Mouse (Mus musculus) forebrain, embryonic 14.5 days (tissue): ENCODE measurements at regions not wholly inside any gene's neighbourhood (a gene's known extent, or its start where the extent isn't known, plus 50 kb on each side); places are given as distances from the start of the nearest gene placed in this dataset.

Experiments
- ATAC-seq: fragments of 200-750 bp; cut with Nextera tagmentation; 2 replicates; pipeline ENCODE4 v1.8.0; 2017; ENCODE audit warnings: mild to moderate bottlenecking, moderate library complexity
- DNase-seq: peaks from one replicate; pipeline ENCODE4 v3.0.0-alpha.2; 2015; ENCODE audit warnings: low spot score
- H3K27ac ChIP-seq: fragments of 300-500 bp; sonication (generic); 2 replicates; pipeline ENCODE4 v1.5.1; 2014; ENCODE audit warnings: low read depth, mild to moderate bottlenecking, control low read depth, low read length, moderate library complexity
- H3K27me3 ChIP-seq: fragments of 300-500 bp; sonication (generic); replicated peaks from 2 replicates; pipeline ENCODE4 v1.6.1; 2014; ENCODE audit warnings: low read length, control low read depth, mixed read lengths; ENCODE audit not compliant: control insufficient read depth, insufficient read depth
- H3K36me3 ChIP-seq: fragments of 300-500 bp; sonication (generic); 2 replicates; pipeline ENCODE4 v1.6.1; 2014; ENCODE audit warnings: low read length, control low read depth; ENCODE audit not compliant: control insufficient read depth, insufficient read depth
- H3K4me1 ChIP-seq: fragments of 300-500 bp; sonication (generic); 2 replicates; pipeline ENCODE4 v1.6.1; 2014; ENCODE audit warnings: antibody characterized with exemption, low read length, control low read depth; ENCODE audit not compliant: control insufficient read depth, insufficient read depth
- H3K4me2 ChIP-seq: fragments of 300-500 bp; sonication (generic); 2 replicates; pipeline ENCODE4 v1.6.1; 2014; ENCODE audit warnings: mild to moderate bottlenecking, control low read depth, low read length
- H3K4me3 ChIP-seq: fragments of 300-500 bp; sonication (generic); 2 replicates; pipeline ENCODE4 v1.5.1; 2014; ENCODE audit warnings: low read depth, low read length, control low read depth
- H3K9ac ChIP-seq: fragments of 300-500 bp; sonication (generic); 2 replicates; pipeline ENCODE4 v1.6.1; 2014; ENCODE audit warnings: mild to moderate bottlenecking, low read length, control low read depth, moderate library complexity
- H3K9me3 ChIP-seq: fragments of 300-500 bp; sonication (generic); replicated peaks from 2 replicates; pipeline ENCODE4 v1.6.1; 2016; ENCODE audit warnings: low read length, control low read depth, mixed read lengths; ENCODE audit not compliant: control insufficient read depth
- WGBS: fragments of 180-500 bp; shearing (Covaris S2); extraction: QIAGEN DNeasy Blood & Tissue Kit; methylation state at CpG from one replicate; pipeline ENCODE4 v1.1.7; 2014; 5-methylcytosine and 5-hydroxymethylcytosine counted together

DNA sequence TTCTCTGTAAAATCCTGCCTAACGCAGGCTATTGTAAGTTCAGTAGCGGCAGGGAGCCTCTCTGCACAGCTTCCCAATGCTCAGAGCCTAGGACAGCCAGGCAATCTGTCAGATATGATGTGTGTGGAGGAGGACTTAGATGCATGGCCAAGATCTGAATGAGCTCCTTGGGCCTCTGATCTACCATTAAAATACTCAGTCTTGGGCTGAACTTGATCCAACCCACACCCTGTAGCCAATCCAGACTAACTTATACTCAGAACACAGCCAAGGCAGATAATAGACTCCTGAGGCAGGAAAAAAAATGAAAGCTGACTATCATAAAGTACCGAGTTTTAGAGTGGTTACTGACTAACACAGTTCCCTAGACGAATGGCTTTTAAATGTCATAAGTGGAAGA, 165.4 kb upstream of the Zfp618 start:
- Histone ChIP-seq H3K4me2 (no peak overlapping the region), H3K4me1 (no peaks in the 10 kb centered on the region), H3K9me3 (no peaks in the 10 kb centered on the region), H3K36me3 (no peaks in the 10 kb centered on the region), H3K4me3 (no peak overlapping the region), H3K27me3 (no peaks in the 10 kb centered on the region), H3K9ac (no peak overlapping the region), H3K27ac (no peak overlapping the region)
- DNase-seq: no peak
- 86% methylated on average over 4 of the region's 4 CpGs for WGBS
- no peak for ATAC-seq

DNA sequence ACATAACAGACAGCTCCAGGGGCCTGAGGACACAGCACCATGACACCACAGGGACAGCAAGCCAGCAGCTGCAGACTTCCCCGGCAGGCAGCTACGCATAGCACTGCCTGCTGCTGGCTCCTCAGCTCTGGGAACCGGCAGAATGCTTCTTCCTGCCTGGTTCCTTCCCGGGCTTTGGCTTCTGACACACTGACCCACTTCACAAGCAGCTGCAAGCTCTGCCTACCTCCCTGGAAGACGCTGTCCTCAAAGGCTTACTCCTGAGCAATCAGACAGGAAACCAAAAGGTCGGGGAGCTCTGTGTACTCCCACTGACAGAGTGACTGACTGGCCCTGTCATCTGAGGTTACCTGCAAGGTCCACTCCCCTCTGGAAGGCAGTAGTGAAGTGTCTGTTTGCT, 159.5 kb upstream of the Zfp618 start:
- WGBS: 38% methylated on average over 6 of the region's 6 CpGs
- H3K4me3 ChIP-seq: no peak overlapping the region
- no peak for ATAC-seq
- no peak overlapping the region for H3K4me2 ChIP-seq
- H3K36me3 ChIP-seq: no peaks in the 10 kb centered on the region
- no peak for DNase-seq
- H3K27ac ChIP-seq: no peak overlapping the region
- H3K9me3 ChIP-seq: no peaks in the 10 kb centered on the region
- H3K4me1 ChIP-seq: no peaks in the 10 kb centered on the region
- no peaks in the 10 kb centered on the region for H3K27me3 ChIP-seq
- H3K9ac ChIP-seq: no peak overlapping the region

DNA sequence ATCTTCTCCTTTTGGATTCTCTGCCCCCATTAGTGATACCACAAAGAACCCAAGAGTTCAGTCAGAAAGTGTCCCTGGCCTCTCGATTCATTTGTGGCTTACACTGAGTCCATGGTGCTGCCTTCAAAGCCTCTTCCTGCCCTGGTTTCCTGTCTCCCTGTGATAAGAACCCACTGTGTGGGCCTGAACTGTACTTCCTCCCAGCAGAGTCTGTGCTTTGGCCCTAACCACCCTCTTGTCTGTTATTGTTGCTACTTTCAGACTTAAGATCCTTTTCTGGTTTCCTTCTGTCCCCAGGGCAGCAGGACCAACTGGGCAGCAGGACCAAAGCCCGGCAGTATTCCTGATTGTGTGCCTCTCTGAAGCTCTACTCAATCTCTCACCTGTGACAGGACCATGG, 158.6 kb upstream of the Zfp618 start:
- no peaks in the 10 kb centered on the region for H3K4me1 ChIP-seq
- H3K9ac ChIP-seq: no peak overlapping the region
- no peaks in the 10 kb centered on the region for H3K36me3 ChIP-seq
- DNase-seq (no peak), ATAC-seq (no peak)
- H3K4me2 ChIP-seq: no peak overlapping the region
- no peak overlapping the region for H3K4me3 ChIP-seq
- no peak overlapping the region for H3K27ac ChIP-seq
- no peaks in the 10 kb centered on the region for H3K9me3 ChIP-seq
- H3K27me3 ChIP-seq: no peaks in the 10 kb centered on the region
- 88% methylated on average over 2 of the region's 2 CpGs for WGBS

DNA sequence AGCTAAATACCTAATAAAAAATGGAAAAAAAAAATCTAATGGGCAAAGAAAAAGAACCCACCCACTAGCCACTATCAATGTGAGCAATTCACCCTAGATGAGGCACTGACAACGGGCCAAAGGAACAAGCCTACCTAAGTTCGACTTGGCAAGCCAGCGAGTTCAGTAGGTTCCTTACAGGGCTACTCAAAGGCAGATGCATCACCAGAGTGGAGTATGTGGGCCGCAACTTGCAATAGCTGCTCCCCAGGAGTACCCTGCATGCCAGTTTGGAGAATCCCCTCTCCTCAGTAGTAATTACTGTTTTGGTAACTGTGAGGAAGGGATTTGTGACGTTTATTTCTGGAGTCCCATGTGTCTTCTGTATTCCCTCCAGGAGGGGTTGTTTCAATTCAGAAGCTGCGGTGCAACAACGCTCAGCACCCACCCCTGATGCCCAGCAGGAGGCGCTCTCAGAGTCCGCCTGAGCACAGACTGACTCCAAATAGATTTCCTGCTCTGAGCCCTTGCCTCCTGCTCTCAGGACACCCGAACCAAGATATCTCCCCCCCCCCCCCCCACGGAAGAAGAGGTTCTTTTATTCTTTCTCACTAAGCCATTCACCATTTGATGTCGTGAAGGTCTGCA, 157.3 kb upstream of the Zfp618 start:
- no peak overlapping the region for H3K4me2 ChIP-seq
- H3K4me3 ChIP-seq: no peak overlapping the region
- H3K36me3 ChIP-seq: no peaks in the 10 kb centered on the region
- DNase-seq: no peak
- no peak overlapping the region for H3K9ac ChIP-seq
- H3K27ac ChIP-seq: no peak overlapping the region
- no peak for ATAC-seq
- no peaks in the 10 kb centered on the region for H3K4me1 ChIP-seq
- 65% methylated on average over 12 of the region's 12 CpGs for WGBS
- no peaks in the 10 kb centered on the region for H3K27me3 ChIP-seq
- no peaks in the 10 kb centered on the region for H3K9me3 ChIP-seq

DNA sequence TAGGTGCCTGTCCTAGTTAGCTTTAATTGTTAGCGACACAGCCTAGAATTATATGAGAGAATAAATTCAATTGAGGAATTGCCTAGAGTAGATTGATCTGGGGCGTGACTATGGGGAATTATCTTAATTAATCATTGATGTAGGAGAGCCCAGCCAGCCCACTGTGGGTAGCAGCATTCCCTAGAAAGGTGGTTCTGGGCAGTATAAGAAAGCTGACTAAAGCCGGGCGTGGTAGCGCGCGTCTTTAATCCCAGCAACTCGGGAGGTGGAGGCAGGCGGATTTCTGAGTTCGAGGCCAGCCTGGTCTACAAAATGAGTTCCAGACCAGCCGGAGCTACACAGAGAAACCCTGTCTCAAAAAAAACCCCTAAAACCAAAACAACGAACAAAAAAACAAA, 156.8 kb upstream of the Zfp618 start:
- no peak overlapping the region for H3K9ac ChIP-seq
- H3K27me3 ChIP-seq: no peaks in the 10 kb centered on the region
- H3K36me3 ChIP-seq: no peaks in the 10 kb centered on the region
- H3K4me2 ChIP-seq: no peak overlapping the region
- no peak for ATAC-seq
- H3K9me3 ChIP-seq: no peaks in the 10 kb centered on the region
- H3K4me3 ChIP-seq: no peak overlapping the region
- H3K4me1 ChIP-seq: no peaks in the 10 kb centered on the region
- WGBS: 94% methylated on average over 12 of the region's 12 CpGs
- H3K27ac ChIP-seq: no peak overlapping the region
- no peak for DNase-seq

DNA sequence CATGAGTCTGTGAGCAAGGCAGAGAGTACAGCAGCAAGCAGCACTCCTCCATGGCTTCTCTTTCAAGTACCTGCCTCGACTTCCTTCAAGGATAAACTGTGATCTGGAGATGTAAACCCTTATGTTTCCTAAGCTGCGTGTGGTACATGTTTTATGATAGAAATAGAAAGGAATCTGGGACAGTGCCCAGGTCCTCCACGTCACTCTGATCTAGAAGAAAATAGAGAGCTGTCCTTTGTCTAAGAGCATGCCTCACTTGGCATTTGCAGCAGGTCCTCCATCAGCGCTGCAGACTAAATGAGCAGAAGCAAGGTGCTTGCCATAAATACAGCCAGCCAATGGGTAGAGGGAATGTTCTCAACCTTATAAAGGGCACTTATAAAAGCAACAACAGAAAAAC, 156.3 kb upstream of the Zfp618 start:
- Histone ChIP-seq H3K9ac (no peak overlapping the region), H3K4me1 (no peaks in the 10 kb centered on the region), H3K36me3 (no peaks in the 10 kb centered on the region), H3K4me3 (no peak overlapping the region), H3K9me3 (no peaks in the 10 kb centered on the region), H3K27me3 (no peaks in the 10 kb centered on the region), H3K4me2 (no peak overlapping the region), H3K27ac (no peak overlapping the region)
- 60% methylated on average over 4 of the region's 4 CpGs for WGBS
- no peak for DNase-seq
- ATAC-seq: no peak

DNA sequence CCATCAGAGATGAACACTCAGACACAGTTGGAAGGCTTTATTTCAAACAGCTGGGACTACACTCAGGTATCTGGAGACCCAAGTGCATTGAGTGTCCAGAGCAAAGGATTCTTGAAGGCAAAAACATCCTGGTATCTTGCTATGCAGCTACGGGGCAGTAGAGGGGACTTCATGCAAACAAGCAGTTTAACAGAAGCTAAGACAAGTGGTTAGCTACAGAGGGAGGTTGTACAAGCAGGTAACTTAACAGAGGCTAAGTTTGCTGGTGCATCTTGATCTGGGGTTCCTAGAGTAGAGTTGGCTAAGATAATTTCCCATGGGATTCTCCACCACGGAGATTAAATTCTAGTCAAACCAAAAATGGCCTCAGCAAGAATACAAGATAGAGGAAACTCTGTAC, 145.5 kb upstream of the Zfp618 start:
- Histone ChIP-seq H3K9me3 (no peaks in the 10 kb centered on the region), H3K9ac (no peak overlapping the region), H3K4me2 (no peak overlapping the region), H3K27me3 (no peaks in the 10 kb centered on the region), H3K27ac (no peak overlapping the region), H3K36me3 (no peaks in the 10 kb centered on the region), H3K4me3 (no peak overlapping the region), H3K4me1 (no peaks in the 10 kb centered on the region)
- ATAC-seq (no peak), DNase-seq (no peak)
- WGBS: 94% methylated on average over 2 of the region's 2 CpGs

DNA sequence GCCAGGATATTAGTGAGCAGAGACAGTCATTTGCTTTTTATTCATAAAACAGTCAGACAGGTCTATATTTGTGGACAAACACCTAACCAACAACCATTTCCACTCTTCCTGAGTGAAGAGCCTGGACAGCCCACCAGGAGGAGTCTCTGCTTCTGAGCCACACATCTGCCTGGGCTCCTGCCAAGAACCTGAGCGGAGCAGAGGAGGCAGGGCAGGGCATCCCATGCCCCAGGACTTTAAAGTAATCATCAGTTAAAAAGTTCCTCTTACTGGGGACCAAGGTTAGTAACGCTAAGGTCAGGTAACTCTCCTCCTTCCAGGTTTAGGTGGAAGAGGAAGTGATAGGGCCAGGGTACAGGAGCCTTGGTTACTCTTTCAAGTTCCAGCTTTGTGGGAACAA, 144.1 kb upstream of the Zfp618 start:
- Histone ChIP-seq H3K4me3 (no peak overlapping the region), H3K36me3 (no peaks in the 10 kb centered on the region), H3K4me2 (no peak overlapping the region), H3K9ac (no peak overlapping the region), H3K9me3 (no peaks in the 10 kb centered on the region), H3K27me3 (no peaks in the 10 kb centered on the region), H3K27ac (no peak overlapping the region), H3K4me1 (no peaks in the 10 kb centered on the region)
- no peak for DNase-seq
- 57% methylated on average over 2 of the region's 2 CpGs for WGBS
- no peak for ATAC-seq

DNA sequence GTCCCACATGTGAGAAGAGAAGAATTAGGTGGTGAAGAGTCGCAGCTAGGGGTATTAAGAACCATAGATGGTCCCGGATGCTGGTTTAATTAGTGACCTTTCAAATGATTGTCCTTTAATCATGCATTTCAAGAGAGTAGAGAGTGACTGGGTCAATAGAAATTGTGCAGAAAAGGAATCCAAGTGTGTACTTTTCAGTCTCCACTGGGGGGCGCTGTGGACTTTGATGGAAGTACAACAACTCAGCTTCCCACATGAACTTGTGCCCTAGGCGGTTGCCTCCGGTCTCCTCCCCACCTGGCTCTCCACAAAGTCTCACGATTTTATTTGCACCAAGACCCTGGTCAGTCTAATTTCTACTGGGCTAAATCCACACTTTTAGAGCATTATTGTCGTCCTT, 142.8 kb upstream of the Zfp618 start:
- Histone ChIP-seq H3K9me3 (no peaks in the 10 kb centered on the region), H3K4me3 (no peak overlapping the region), H3K36me3 (no peaks in the 10 kb centered on the region), H3K9ac (no peak overlapping the region), H3K4me1 (no peaks in the 10 kb centered on the region), H3K4me2 (no peak overlapping the region), H3K27ac (no peak overlapping the region), H3K27me3 (no peaks in the 10 kb centered on the region)
- ATAC-seq: peak; percentile 37; the same call in 1 of the 2 replicates
- DNase-seq: peak; percentile 66
- 42% methylated on average over 7 of the region's 7 CpGs for WGBS
